Mouse (Mus musculus) adrenal gland, adult 2 months (tissue): ENCODE data around the gene Nsa2. TPM values are rescaled to one million over a fixed set of nuclear protein-coding genes. Genes with fewer than 3 reads are reported as not detected.
A peak's percentile ranks its signal among the peaks of the same experiment; 100 is the strongest.
"Not testable (repeated sequence)": the region's sequence is repeated elsewhere in the genome, so short reads cannot be mapped to it uniquely, and the experiment has no call there.

ENCODE experiments used
- DNase-seq: peaks from one replicate; pipeline ENCODE4 v3.0.0; 2021
- long read RNA-seq: library from polyadenylated mRNA; stranded (forward); transcript quantifications from one replicate; pipeline ENCODE4 v2.0.0, GENCODE M21; 2021
- polyA plus RNA-seq: library from polyadenylated mRNA; depleted of rRNA; stranded (reverse); fragments of >200 nt; gene quantifications from 2 replicates; pipeline ENCODE4 v1.2.3, GENCODE M21; 2012; rRNA removed
- total RNA-seq, 2 experiments: library from RNA; stranded (reverse); gene quantifications; 2 replicates each; pipeline ENCODE4 v1.2.3; 2021

Nsa2 gene
- total RNA-seq (10 to 100 TPM; 65.6 to 74.0 TPM), polyA plus RNA-seq (4.2 and 4.4 TPM in 2 replicates)
- long read RNA-seq, transcript Nsa2-201 (6 exons, 2,700 nt) = major isoform, 14 of 18 reads
- long read RNA-seq, partial matches to known transcripts = 3 of 18 reads
- long read RNA-seq, other reads (novel, unspliced or antisense) = 1 of 18 reads

DNA sequence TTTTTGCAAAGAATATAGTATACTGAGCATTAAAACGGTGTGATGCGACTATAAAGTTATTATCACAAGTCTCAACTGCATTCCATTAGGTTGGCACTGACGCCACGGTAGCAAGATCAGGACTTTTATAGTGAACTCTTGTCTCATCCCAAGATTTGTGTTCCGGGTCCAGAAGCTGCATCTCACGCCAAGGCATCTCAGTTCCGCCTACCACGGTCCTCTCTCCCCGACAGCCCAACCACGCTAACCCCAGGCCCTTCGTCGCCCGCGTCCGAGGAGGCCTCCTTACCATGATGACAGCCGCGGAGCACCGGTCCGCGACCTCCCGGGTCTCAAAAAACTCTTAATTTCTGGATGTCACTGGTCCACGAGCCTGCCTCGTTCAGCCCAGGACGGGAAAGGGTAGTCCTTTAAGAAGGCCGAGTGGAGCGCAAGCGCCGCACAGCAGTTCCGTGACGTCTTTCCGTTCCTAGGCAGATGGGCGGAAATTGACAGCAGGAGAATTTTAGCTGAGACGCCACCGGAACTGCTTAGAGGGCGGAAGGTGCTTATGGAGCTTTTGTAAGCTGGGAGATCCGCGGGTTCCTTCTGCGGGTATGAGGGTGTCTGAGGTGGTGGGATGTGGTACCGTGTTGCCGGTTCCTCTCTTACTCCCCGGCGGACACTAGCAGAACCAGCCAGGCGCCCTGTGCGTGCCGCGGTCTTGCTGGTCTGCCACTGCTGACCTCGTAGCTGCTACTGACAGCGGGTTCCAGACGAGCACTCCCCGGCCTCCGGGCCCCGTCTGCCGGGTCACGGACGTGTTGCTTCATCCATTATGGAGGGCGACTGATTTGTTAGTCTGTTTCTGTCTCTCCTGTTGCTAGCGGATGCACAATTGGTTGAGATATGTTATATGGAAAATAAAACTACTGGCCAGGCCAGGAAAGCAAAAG lies at the start of gene Nsa2, which contains the start of gene Gfm2:
Gene Nsa2 (minus strand): TSS at position 472 of the 935 bp plus-strand sequence.
Gene Gfm2 (plus strand): TSS at position 472 of the 935 bp plus-strand sequence.
- peak; percentile 93 for DNase-seq

GRCm38 (mm10) chr13:97186346-97186745 lies 48.6 kb upstream of the Nsa2 start:
- no peak for DNase-seq

GRCm38 (mm10) chr13:97184656-97185055 lies 46.9 kb upstream of the Nsa2 start:
- no peak for DNase-seq

- DNase-seq = no peak
Observed at GRCm38 (mm10) chr13:97184168-97184567, 46.4 kb upstream of the Nsa2 start.

- DNase-seq = no peak
Observed at GRCm38 (mm10) chr13:97182821-97183220, 45.1 kb upstream of the Nsa2 start.

GRCm38 (mm10) chr13:97180113-97180828 lies 42.5 kb upstream of the Nsa2 start:
- no peak for DNase-seq

DNA sequence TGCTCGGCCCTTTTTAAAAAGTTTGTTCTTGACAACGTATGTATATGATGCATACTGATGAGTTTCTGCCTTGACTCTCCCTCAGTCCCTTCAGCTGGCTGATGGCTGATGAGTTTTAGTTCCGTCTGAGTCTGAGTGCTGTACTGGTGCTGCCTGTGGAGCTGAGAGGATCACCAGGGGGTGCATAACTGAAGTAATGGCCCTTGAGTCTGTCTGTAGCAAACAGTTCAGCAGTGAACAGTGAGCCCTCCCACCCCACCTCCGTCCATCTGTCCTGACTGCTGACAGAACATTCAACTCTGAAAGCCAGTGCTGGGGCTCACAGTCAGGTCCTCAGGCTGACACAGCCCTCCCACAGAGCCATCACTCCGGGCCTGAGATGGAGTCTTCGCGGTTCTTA lies 41.2 kb upstream of the Nsa2 start:
- DNase-seq = no peak

GRCm38 (mm10) chr13:97176731-97177130 lies 39.0 kb upstream of the Nsa2 start:
- DNase-seq = no peak

GRCm38 (mm10) chr13:97175520-97176264 lies 38.0 kb upstream of the Nsa2 start:
- no peak for DNase-seq

DNA sequence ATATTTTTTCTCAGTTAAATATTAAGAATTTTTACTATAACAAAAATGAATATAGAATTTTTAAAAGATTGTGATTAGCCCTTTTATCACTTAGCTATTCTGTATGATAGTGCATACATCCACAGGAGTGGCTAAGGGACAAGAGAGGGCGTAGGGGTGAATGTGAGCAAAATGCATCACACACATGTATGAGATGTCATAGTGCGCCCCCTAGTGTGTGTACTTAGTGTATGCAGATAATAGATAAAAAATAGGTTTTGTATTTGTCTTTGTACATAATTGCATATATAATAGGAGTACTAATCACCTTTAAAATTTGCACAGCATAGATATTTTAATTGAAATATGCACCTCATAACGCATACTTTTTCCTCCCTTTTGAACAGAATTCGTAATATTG lies 8.1 kb upstream of the Nsa2 start:
- DNase-seq = peak; percentile 8

GRCm38 (mm10) chr13:97142321-97142720 lies 4.6 kb upstream of the Nsa2 start:
- no peak for DNase-seq

GRCm38 (mm10) chr13:97138404-97138931 lies 731 bp upstream of the Nsa2 start:
- DNase-seq = not testable (repeated sequence)

DNA sequence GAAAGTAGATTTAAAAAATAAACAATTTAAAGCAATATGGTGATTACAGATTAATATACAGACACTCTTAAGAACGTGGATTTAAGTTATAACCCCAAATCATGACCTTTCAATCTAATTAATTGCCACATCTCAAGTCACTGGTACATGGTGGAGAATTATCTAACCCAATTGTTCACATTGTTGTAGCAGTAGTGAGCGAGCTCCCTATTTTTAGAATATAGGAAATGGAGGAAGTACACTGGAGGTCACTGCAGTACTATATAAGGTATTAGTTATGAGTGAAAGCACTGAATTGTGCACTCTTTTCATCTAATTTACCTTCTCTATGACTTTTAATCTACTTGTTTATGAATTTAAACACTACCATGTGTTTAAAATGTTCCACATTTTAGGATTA lies 7.3 kb downstream of the Nsa2 start:
- DNase-seq = not testable (repeated sequence)

DNA sequence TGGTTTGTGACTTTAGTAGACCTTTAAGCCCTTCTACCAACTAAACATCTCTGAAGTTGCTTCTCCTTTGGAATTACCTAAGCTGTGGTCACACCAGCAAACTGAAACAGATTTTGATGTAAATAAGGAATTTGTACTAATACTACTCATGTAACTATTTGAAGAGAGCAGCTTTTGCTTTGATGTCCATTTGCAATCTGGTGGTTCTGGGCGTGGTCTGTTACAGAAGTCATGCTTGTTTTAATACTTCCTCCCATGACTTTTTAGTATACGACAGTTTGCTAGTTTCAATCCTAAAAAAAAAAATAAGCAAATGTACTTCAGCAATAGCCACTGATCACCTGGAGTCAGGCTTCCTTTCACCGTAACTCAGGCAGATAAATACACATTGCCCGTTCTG lies 8.1 kb downstream of the Nsa2 start:
- DNase-seq = not testable (repeated sequence)

- DNase-seq = no peak
Observed at GRCm38 (mm10) chr13:97121341-97121740, 16.4 kb downstream of the Nsa2 start.

- no peak for DNase-seq
Observed at GRCm38 (mm10) chr13:97109046-97109445, 28.7 kb downstream of the Nsa2 start.

- not testable (repeated sequence) for DNase-seq
Observed at GRCm38 (mm10) chr13:97107721-97108120, 30.0 kb downstream of the Nsa2 start.

- DNase-seq = no peak
Observed at GRCm38 (mm10) chr13:97104996-97105395, 32.7 kb downstream of the Nsa2 start.

- peak; percentile 46 for DNase-seq
Observed at GRCm38 (mm10) chr13:97099187-97099852, 38.4 kb downstream of the Nsa2 start, which contains the start of gene Gm6169. Gene Gm6169 (minus strand): TSS chr13:97099237.

- no peak for DNase-seq
Observed at GRCm38 (mm10) chr13:97095726-97096125, 42.0 kb downstream of the Nsa2 start.

DNA sequence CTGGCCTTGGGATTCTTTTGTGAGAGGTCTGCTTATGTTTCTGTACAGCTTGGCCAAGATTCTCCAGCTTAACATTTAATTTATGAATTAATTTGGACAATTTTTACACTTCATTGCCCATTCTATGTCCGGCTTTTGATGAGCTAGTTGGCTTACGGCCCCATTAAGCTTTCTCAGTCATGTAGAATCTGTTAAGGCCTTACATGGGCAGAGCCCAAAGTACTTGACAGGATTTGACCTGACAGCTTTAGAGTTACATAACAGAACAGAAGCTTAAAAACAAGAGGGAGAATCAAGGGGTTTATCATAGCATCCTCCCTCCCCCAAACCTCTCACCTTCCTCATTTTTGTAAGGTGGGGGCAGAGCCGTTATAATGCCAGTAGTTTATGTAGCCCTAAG lies 49.6 kb downstream of the Nsa2 start:
- DNase-seq = no peak
